Mouse (Mus musculus): ENCODE results near the gene Tars2.

- TF ChIP-seq MAX (IDR thresholded peaks at IDR 0.05; ENCODE audit: low read depth) (no peak), POLR2A (IDR thresholded peaks at IDR 0.05; ENCODE audit: insufficient read length, low read depth) (no peak), TCF12 (IDR thresholded peaks at IDR 0.05; ENCODE audit: insufficient read depth, poor library complexity, severe bottlenecking) (no peak)
Observed at GRCm38 (mm10) chr3:95756808-95757207, 3.2 kb downstream of the Tars2 start.
